In the genomic region with DNA sequence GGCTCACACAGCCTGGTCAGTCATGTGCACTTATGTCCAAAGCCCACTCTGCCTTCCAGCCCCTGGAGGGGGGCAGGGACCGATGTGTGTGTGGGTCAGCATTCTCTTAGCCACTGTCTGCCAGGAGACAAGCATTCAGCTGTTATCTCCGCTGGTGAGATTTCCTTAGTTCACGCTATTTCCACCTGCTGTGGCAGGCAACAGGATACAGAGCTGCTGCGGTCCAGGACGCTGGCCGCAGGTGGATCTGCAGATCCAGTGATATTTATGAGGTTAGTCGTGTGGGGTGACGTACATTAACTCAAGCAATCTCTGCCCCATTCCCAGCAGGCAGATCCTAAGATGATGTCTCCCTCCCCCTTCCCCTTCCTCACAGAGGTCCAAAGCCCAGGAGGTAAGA, we compare ENCODE assay signal across 17 mouse cellular contexts. TPM values are rescaled to one million over a fixed set of nuclear protein-coding genes. Genes with fewer than 3 reads are reported as not detected.
"Had no signal": no experiment of that assay in that cellular context is flagged by ENCODE, and none has a peak within 500 bp of the region (broad histone marks: within the 10 kb centered on the region; RNA-seq: fewer than 3 reads in every experiment).

No protein-coding gene starts in this region.

- H3K27ac ChIP-seq: neural tube, embryonic 12.5 days; neural tube, embryonic 13.5 days; neural tube, embryonic 15.5 days; stomach, embryonic 15.5 days; stomach, postnatal 0 days had no signal

- H3K4me3 ChIP-seq: neural tube, embryonic 12.5 days; neural tube, embryonic 13.5 days; neural tube, embryonic 15.5 days; stomach, embryonic 15.5 days had no signal

- DNase-seq: retina, postnatal 1 day; right cerebral cortex, adult 18-20 months; right cerebral cortex, postnatal 14 days; right cerebral cortex, postnatal 25 days; right cerebral cortex, postnatal 4 days; spleen, adult 18-20 months; thymus, adult 18-20 months; thymus, adult 2 months; thymus, postnatal 14 days; thymus, postnatal 25 days; thymus, postnatal 36 days had no signal

RNA-seq across cellular contexts. Expression of gene Pvalb, which starts 5.2 kb away (rescaled TPM):
- total RNA-seq: neutrophil, adult 5-6 weeks had no signal
